Mouse (Mus musculus) MEL (cell line): ENCODE measurements around the gene Borcs5.

Experiments used
- CTCF ChIP-seq, 3 experiments: IDR thresholded peaks in 2 of 3; conservative IDR thresholded peaks in 1 of 3; 2 replicates each; pipeline ENCODE4 v1.5.1; 2011 to 2012; ENCODE audit warnings: low read length in 3 of 3, low read depth in 2 of 3, mild to moderate bottlenecking in 2 of 3, improper control_type of control experiment in 1 of 3, inconsistent platforms in 1 of 3, mixed read lengths in 1 of 3, moderate library complexity in 1 of 3; ENCODE audit not compliant: control insufficient read depth in 1 of 3, insufficient read depth in 1 of 3, poor library complexity in 1 of 3, severe bottlenecking in 1 of 3
- ELF1 ChIP-seq: IDR thresholded peaks from 2 replicates; pipeline ENCODE4 v1.6.1; 2014; ENCODE audit warnings: low read depth, mild to moderate bottlenecking, inconsistent platforms, low read length, improper control_type of control experiment, moderate library complexity
- EP300 ChIP-seq, 2 experiments: IDR thresholded peaks; 2 replicates each; pipeline ENCODE4 v1.6.1; 2011; ENCODE audit warnings: improper control_type of control experiment in 2 of 2, low read length in 2 of 2, low read depth in 1 of 2, mild to moderate bottlenecking in 1 of 2
- ETS1 ChIP-seq: IDR thresholded peaks from 2 replicates; pipeline ENCODE4 v1.6.1; 2012; ENCODE audit warnings: low read depth, mild to moderate bottlenecking, inconsistent platforms, low read length, improper control_type of control experiment, moderate library complexity
- GATA1 ChIP-seq: IDR thresholded peaks from 2 replicates; pipeline ENCODE4 v1.6.1; 2011; ENCODE audit warnings: low read depth, low read length, improper control_type of control experiment
- KAT2A ChIP-seq: conservative IDR thresholded peaks from 2 replicates; pipeline ENCODE4 v1.6.1; 2012; ENCODE audit warnings: low read depth, low read length, improper control_type of control experiment, inconsistent platforms
- NRF1 ChIP-seq: IDR thresholded peaks from 2 replicates; pipeline ENCODE4 v1.6.1; 2014; ENCODE audit warnings: low read depth, mild to moderate bottlenecking, inconsistent platforms, low read length, improper control_type of control experiment, moderate library complexity; ENCODE audit not compliant: poor library complexity, insufficient read depth, severe bottlenecking
- POLR2A ChIP-seq, 2 experiments: IDR thresholded peaks; 2 replicates each; pipeline ENCODE4 v1.6.1; 2011 to 2012; ENCODE audit warnings: low read length in 2 of 2, mild to moderate bottlenecking in 2 of 2, control low read depth in 1 of 2, improper control_type of control experiment in 1 of 2, low read depth in 1 of 2, moderate library complexity in 1 of 2; ENCODE audit not compliant: control insufficient read depth in 1 of 2, insufficient read depth in 1 of 2, poor library complexity in 1 of 2
- SIN3A ChIP-seq: IDR thresholded peaks from 2 replicates; pipeline ENCODE4 v1.6.1; 2012; ENCODE audit warnings: low read length, improper control_type of control experiment, inconsistent platforms
- TBP ChIP-seq: IDR thresholded peaks from 2 replicates; pipeline ENCODE4 v1.8.0; 2011; ENCODE audit warnings: low read depth, low read length, improper control_type of control experiment
- TCF12 ChIP-seq: IDR thresholded peaks from 2 replicates; pipeline ENCODE4 v1.6.1; 2014; ENCODE audit warnings: low read depth, mild to moderate bottlenecking, inconsistent platforms, low read length, improper control_type of control experiment, moderate library complexity
- USF1 ChIP-seq: IDR thresholded peaks from 2 replicates; pipeline ENCODE4 v1.6.1; 2014; ENCODE audit warnings: low read depth, mild to moderate bottlenecking, inconsistent platforms, low read length, improper control_type of control experiment, moderate library complexity
- USF2 ChIP-seq, 2 experiments: IDR thresholded peaks; 2 replicates each; pipeline ENCODE4 v1.6.1; 2011 to 2012; ENCODE audit warnings: improper control_type of control experiment in 2 of 2, low read length in 2 of 2, borderline replicate concordance in 1 of 2, inconsistent platforms in 1 of 2, low read depth in 1 of 2, mild to moderate bottlenecking in 1 of 2; ENCODE audit not compliant: insufficient read depth in 1 of 2

- TF ChIP-seq CTCF (IDR thresholded peaks at IDR 0.05 in 2 of 3, conservative IDR thresholded peaks at IDR 0.05 in 1 of 3; ENCODE audit: control insufficient read depth in 1 of 3, insufficient read depth in 1 of 3, low read depth in 2 of 3, low read length in 3 of 3, poor library complexity in 1 of 3, severe bottlenecking in 1 of 3) (no peak), TBP (no peak), POLR2A (IDR thresholded peaks at IDR 0.05; ENCODE audit: control insufficient read depth in 1 of 2, insufficient read depth in 1 of 2, low read depth in 1 of 2, low read length in 2 of 2, poor library complexity in 1 of 2) (no peak), ETS1 (no peak), USF2 (IDR thresholded peaks at IDR 0.05; ENCODE audit: borderline replicate concordance in 1 of 2, insufficient read depth in 1 of 2, low read depth in 1 of 2, low read length in 2 of 2) (no peak), EP300 (IDR thresholded peaks at IDR 0.05; ENCODE audit: low read depth in 1 of 2, low read length in 2 of 2) (no peak), ELF1 (no peak), NRF1 (no peak), KAT2A (no peak), SIN3A (no peak; the same call in 1 of the 2 replicates), GATA1 (no peak), TCF12 (no peak), USF1 (no peak)
Measured at GRCm38 (mm10) chr6:134601766-134602165, 37.5 kb upstream of the Borcs5 start.
